Mouse (Mus musculus): ENCODE measurements at regions not wholly inside any gene's neighbourhood (a gene's known extent, or its start where the extent isn't known, plus 50 kb on each side); places are given as distances from the start of the nearest gene placed in this dataset.

GRCm38 (mm10) chr2:81089121-81089520 lies 472.1 kb downstream of the Nup35 start:
- no peak overlapping the region for H3K4me2 ChIP-seq (ENCODE audit: low read length)
- DNase-seq (ENCODE audit: low spot score) (no peak), ATAC-seq (no peak)
- H3K4me1 ChIP-seq (ENCODE audit: control insufficient read depth, insufficient read depth, low read length), result no peaks in the 10 kb centered on the region
- no peak overlapping the region for H3K9ac ChIP-seq (ENCODE audit: low read length)
- H3K4me3 ChIP-seq (ENCODE audit: low read depth, low read length), result no peak overlapping the region
- H3K9me3 ChIP-seq (replicated peaks; ENCODE audit: control insufficient read depth, low read length), result no peaks in the 10 kb centered on the region
- H3K27ac ChIP-seq (ENCODE audit: low read depth, low read length), result no peak overlapping the region
- H3K36me3 ChIP-seq (ENCODE audit: control insufficient read depth, insufficient read depth, low read length), result no peaks in the 10 kb centered on the region
- no peaks in the 10 kb centered on the region for H3K27me3 ChIP-seq (replicated peaks; ENCODE audit: control insufficient read depth, insufficient read depth, low read length)

GRCm38 (mm10) chr2:81105834-81106233 lies 488.8 kb downstream of the Nup35 start:
- WGBS, result 64% methylated on average over 3 of the region's 3 CpGs
- no peaks in the 10 kb centered on the region for H3K4me1 ChIP-seq (ENCODE audit: control insufficient read depth, insufficient read depth, low read length)
- H3K27ac ChIP-seq (ENCODE audit: low read depth, low read length), result no peak overlapping the region
- no peak overlapping the region for H3K4me3 ChIP-seq (ENCODE audit: low read depth, low read length)
- H3K9me3 ChIP-seq (replicated peaks; ENCODE audit: control insufficient read depth, low read length), result no peaks in the 10 kb centered on the region
- H3K36me3 ChIP-seq (ENCODE audit: control insufficient read depth, insufficient read depth, low read length), result no peaks in the 10 kb centered on the region
- H3K27me3 ChIP-seq (replicated peaks; ENCODE audit: control insufficient read depth, insufficient read depth, low read length), result no peaks in the 10 kb centered on the region
- no peak overlapping the region for H3K4me2 ChIP-seq (ENCODE audit: low read length)
- ATAC-seq, result peak; percentile 37; the same call in 1 of the 2 replicates
- no peak overlapping the region for H3K9ac ChIP-seq (ENCODE audit: low read length)
- peak; percentile 20 for DNase-seq (ENCODE audit: low spot score)

DNA sequence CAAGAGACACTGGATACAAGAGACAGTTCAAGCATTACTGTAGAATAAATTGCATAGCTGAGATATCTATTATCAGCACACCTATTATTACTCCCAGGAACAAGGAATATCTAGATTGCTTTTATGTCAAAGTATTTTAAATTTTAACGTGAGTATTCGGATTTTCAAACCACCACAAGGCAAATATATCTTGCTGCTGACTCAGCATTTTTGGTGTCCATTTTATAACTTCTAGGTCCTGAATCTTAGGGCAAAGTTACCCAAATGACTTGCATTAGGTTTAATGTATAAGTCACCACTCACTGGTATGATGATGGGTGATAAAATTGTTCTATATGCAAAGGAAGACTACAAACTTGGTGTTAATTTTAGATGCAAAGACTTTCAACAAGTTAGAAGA lies 501.7 kb downstream of the Nup35 start:
- 95% methylated on average over 2 of the region's 2 CpGs for WGBS
- Histone ChIP-seq H3K36me3 (ENCODE audit: control insufficient read depth, insufficient read depth, low read length) (no peaks in the 10 kb centered on the region), H3K4me1 (ENCODE audit: control insufficient read depth, insufficient read depth, low read length) (no peaks in the 10 kb centered on the region), H3K9me3 (replicated peaks; ENCODE audit: control insufficient read depth, low read length) (no peaks in the 10 kb centered on the region), H3K27ac (ENCODE audit: low read depth, low read length) (no peak overlapping the region), H3K27me3 (replicated peaks; ENCODE audit: control insufficient read depth, insufficient read depth, low read length) (no peaks in the 10 kb centered on the region), H3K9ac (ENCODE audit: low read length) (no peak overlapping the region), H3K4me3 (ENCODE audit: low read depth, low read length) (no peak overlapping the region), H3K4me2 (ENCODE audit: low read length) (no peak overlapping the region)
- DNase-seq (ENCODE audit: low spot score) (no peak), ATAC-seq (no peak)

- DNase-seq (ENCODE audit: low spot score), result no peak
- Histone ChIP-seq H3K27me3 (replicated peaks; ENCODE audit: control insufficient read depth, insufficient read depth, low read length) (no peaks in the 10 kb centered on the region), H3K4me3 (ENCODE audit: low read depth, low read length) (no peak overlapping the region), H3K4me1 (ENCODE audit: control insufficient read depth, insufficient read depth, low read length) (no peaks in the 10 kb centered on the region), H3K4me2 (ENCODE audit: low read length) (no peak overlapping the region), H3K36me3 (ENCODE audit: control insufficient read depth, insufficient read depth, low read length) (no peaks in the 10 kb centered on the region), H3K9me3 (replicated peaks; ENCODE audit: control insufficient read depth, low read length) (no peaks in the 10 kb centered on the region), H3K27ac (ENCODE audit: low read depth, low read length) (no peak overlapping the region), H3K9ac (ENCODE audit: low read length) (no peak overlapping the region)
- 90% methylated on average over 2 of the region's 2 CpGs for WGBS
- no peak for ATAC-seq
These were observed 503.5 kb downstream of the Nup35 start for GRCm38 (mm10) chr2:81120460-81121051.

GRCm38 (mm10) chr2:81136473-81137082 lies 519.5 kb downstream of the Nup35 start:
- H3K4me3 ChIP-seq (ENCODE audit: low read depth, low read length), result no peak overlapping the region
- 86% methylated on average over 2 of the region's 2 CpGs for WGBS

GRCm38 (mm10) chr2:81143600-81143999 lies 526.6 kb downstream of the Nup35 start:
- ATAC-seq, result no peak

More at GRCm38 (mm10) chr2:81136473-81137082, 519.5 kb downstream of the Nup35 start:
- H3K27ac ChIP-seq (ENCODE audit: low read depth, low read length), result no peak overlapping the region
- H3K4me2 ChIP-seq (ENCODE audit: low read length), result no peak overlapping the region
- no peaks in the 10 kb centered on the region for H3K9me3 ChIP-seq (replicated peaks; ENCODE audit: control insufficient read depth, low read length)
- H3K36me3 ChIP-seq (ENCODE audit: control insufficient read depth, insufficient read depth, low read length), result no peaks in the 10 kb centered on the region
- H3K27me3 ChIP-seq (replicated peaks; ENCODE audit: control insufficient read depth, insufficient read depth, low read length), result no peaks in the 10 kb centered on the region
- H3K4me1 ChIP-seq (ENCODE audit: control insufficient read depth, insufficient read depth, low read length), result no peaks in the 10 kb centered on the region
- H3K9ac ChIP-seq (ENCODE audit: low read length), result no peak overlapping the region
- no peak for DNase-seq (ENCODE audit: low spot score)
- ATAC-seq, result no peak

GRCm38 (mm10) chr2:81146458-81146857 lies 529.4 kb downstream of the Nup35 start:
- Histone ChIP-seq H3K4me3 (ENCODE audit: low read depth, low read length) (no peak overlapping the region), H3K4me1 (ENCODE audit: control insufficient read depth, insufficient read depth, low read length) (no peaks in the 10 kb centered on the region), H3K36me3 (ENCODE audit: control insufficient read depth, insufficient read depth, low read length) (no peaks in the 10 kb centered on the region), H3K4me2 (ENCODE audit: low read length) (no peak overlapping the region), H3K27ac (ENCODE audit: low read depth, low read length) (no peak overlapping the region), H3K27me3 (replicated peaks; ENCODE audit: control insufficient read depth, insufficient read depth, low read length) (no peaks in the 10 kb centered on the region), H3K9ac (ENCODE audit: low read length) (no peak overlapping the region), H3K9me3 (replicated peaks; ENCODE audit: control insufficient read depth, low read length) (no peaks in the 10 kb centered on the region)
- no peak for DNase-seq (ENCODE audit: low spot score)
- 95% methylated on average over 1 of the region's 1 CpGs for WGBS
- no peak for ATAC-seq

More at GRCm38 (mm10) chr2:81143600-81143999, 526.6 kb downstream of the Nup35 start:
- no peaks in the 10 kb centered on the region for H3K9me3 ChIP-seq (replicated peaks; ENCODE audit: control insufficient read depth, low read length)
- peak; percentile 1 for DNase-seq (ENCODE audit: low spot score)
- no peak overlapping the region for H3K4me3 ChIP-seq (ENCODE audit: low read depth, low read length)
- H3K27ac ChIP-seq (ENCODE audit: low read depth, low read length), result no peak overlapping the region
- H3K9ac ChIP-seq (ENCODE audit: low read length), result no peak overlapping the region
- H3K27me3 ChIP-seq (replicated peaks; ENCODE audit: control insufficient read depth, insufficient read depth, low read length), result no peaks in the 10 kb centered on the region
- H3K36me3 ChIP-seq (ENCODE audit: control insufficient read depth, insufficient read depth, low read length), result no peaks in the 10 kb centered on the region
- no peaks in the 10 kb centered on the region for H3K4me1 ChIP-seq (ENCODE audit: control insufficient read depth, insufficient read depth, low read length)
- 44% methylated on average over 4 of the region's 4 CpGs for WGBS
- H3K4me2 ChIP-seq (ENCODE audit: low read length), result no peak overlapping the region

GRCm38 (mm10) chr2:81148112-81148511 lies 531.1 kb downstream of the Nup35 start:
- no peaks in the 10 kb centered on the region for H3K36me3 ChIP-seq (ENCODE audit: control insufficient read depth, insufficient read depth, low read length)
- H3K27me3 ChIP-seq (replicated peaks; ENCODE audit: control insufficient read depth, insufficient read depth, low read length), result no peaks in the 10 kb centered on the region
- 94% methylated on average over 1 of the region's 1 CpGs for WGBS
- no peaks in the 10 kb centered on the region for H3K9me3 ChIP-seq (replicated peaks; ENCODE audit: control insufficient read depth, low read length)
- DNase-seq (ENCODE audit: low spot score) (no peak), ATAC-seq (no peak)
- H3K4me1 ChIP-seq (ENCODE audit: control insufficient read depth, insufficient read depth, low read length), result no peaks in the 10 kb centered on the region
- no peak overlapping the region for H3K9ac ChIP-seq (ENCODE audit: low read length)
- no peak overlapping the region for H3K4me3 ChIP-seq (ENCODE audit: low read depth, low read length)
- no peak overlapping the region for H3K27ac ChIP-seq (ENCODE audit: low read depth, low read length)
- H3K4me2 ChIP-seq (ENCODE audit: low read length), result no peak overlapping the region

- 82% methylated on average over 2 of the region's 2 CpGs for WGBS
- Histone ChIP-seq H3K36me3 (ENCODE audit: control insufficient read depth, insufficient read depth, low read length) (no peaks in the 10 kb centered on the region), H3K27ac (ENCODE audit: low read depth, low read length) (no peak overlapping the region), H3K4me1 (ENCODE audit: control insufficient read depth, insufficient read depth, low read length) (no peaks in the 10 kb centered on the region), H3K4me2 (ENCODE audit: low read length) (no peak overlapping the region), H3K9me3 (replicated peaks; ENCODE audit: control insufficient read depth, low read length) (no peaks in the 10 kb centered on the region), H3K27me3 (replicated peaks; ENCODE audit: control insufficient read depth, insufficient read depth, low read length) (no peaks in the 10 kb centered on the region), H3K4me3 (ENCODE audit: low read depth, low read length) (no peak overlapping the region), H3K9ac (ENCODE audit: low read length) (no peak overlapping the region)
- ATAC-seq, result no peak
- DNase-seq (ENCODE audit: low spot score), result no peak
These were observed 565.4 kb downstream of the Nup35 start for GRCm38 (mm10) chr2:81182421-81182820.
